Mouse (Mus musculus): ENCODE results near the gene Phf3. TPM values are rescaled to one million over a fixed set of nuclear protein-coding genes. Genes with fewer than 3 reads are reported as not detected.
A peak's percentile ranks its signal among the peaks of the same experiment; 100 is the strongest.

Phf3 gene
- polyA plus RNA-seq, 1 experiment from 2014 or later = 28.2 TPM

- DNase-seq (ENCODE audit: low spot score) = no peak
- 52% methylated on average over 10 of the region's 10 CpGs for WGBS
- no peak for TF ChIP-seq CTCF (IDR thresholded peaks at IDR 0.05)
- TF ChIP-seq EP300 (IDR thresholded peaks at IDR 0.05) = no peak
- H3K36me3 ChIP-seq (ENCODE audit: insufficient read depth, low read length) = peaks cover 60% of the 10 kb centered on the region
- ATAC-seq = peak; percentile 25; the same call in 1 of the 2 replicates
- H3K27me3 ChIP-seq (replicated peaks; ENCODE audit: insufficient read depth, low read length) = no peaks in the 10 kb centered on the region
- H3K9ac ChIP-seq (replicated peaks; ENCODE audit: low read depth) = no peak overlapping the region
- H3K4me3 ChIP-seq (ENCODE audit: low read depth, low read length) = no peak overlapping the region
- no peaks in the 10 kb centered on the region for H3K9me3 ChIP-seq (ENCODE audit: low read length)
- no peak overlapping the region for H3K4me2 ChIP-seq (replicated peaks; ENCODE audit: low read depth, low read length)
- H3K27ac ChIP-seq (ENCODE audit: low read length) = no peak overlapping the region
- H3K4me1 ChIP-seq (ENCODE audit: insufficient read depth, low read depth, low read length) = no peaks in the 10 kb centered on the region
Observed at GRCm38 (mm10) chr1:30808101-30808699, 65.5 kb downstream of the Phf3 start.

- H3K4me1 ChIP-seq (ENCODE audit: insufficient read depth, low read depth, low read length) = no peaks in the 10 kb centered on the region
- H3K27ac ChIP-seq (ENCODE audit: low read length) = no peak overlapping the region
- no peak overlapping the region for H3K9ac ChIP-seq (replicated peaks; ENCODE audit: low read depth)
- WGBS = 83% methylated on average over 11 of the region's 11 CpGs
- no peaks in the 10 kb centered on the region for H3K9me3 ChIP-seq (ENCODE audit: low read length)
- peaks cover 45% of the 10 kb centered on the region for H3K36me3 ChIP-seq (ENCODE audit: insufficient read depth, low read length)
- DNase-seq (ENCODE audit: low spot score) (no peak), ATAC-seq (no peak)
- H3K27me3 ChIP-seq (replicated peaks; ENCODE audit: insufficient read depth, low read length) = no peaks in the 10 kb centered on the region
- H3K4me3 ChIP-seq (ENCODE audit: low read depth, low read length) = no peak overlapping the region
- TF ChIP-seq EP300 (IDR thresholded peaks at IDR 0.05) (no peak), CTCF (IDR thresholded peaks at IDR 0.05) (no peak)
- H3K4me2 ChIP-seq (replicated peaks; ENCODE audit: low read depth, low read length) = no peak overlapping the region
Observed at GRCm38 (mm10) chr1:30805688-30806285, 67.9 kb downstream of the Phf3 start.

GRCm38 (mm10) chr1:30804919-30805318 lies 68.8 kb downstream of the Phf3 start:
- WGBS = 98% methylated on average over 7 of the region's 7 CpGs
- H3K27ac ChIP-seq (ENCODE audit: low read length) = no peak overlapping the region

GRCm38 (mm10) chr1:30801911-30802310 lies 71.8 kb downstream of the Phf3 start:
- no peaks in the 10 kb centered on the region for H3K4me1 ChIP-seq (ENCODE audit: insufficient read depth, low read depth, low read length)
- no peaks in the 10 kb centered on the region for H3K9me3 ChIP-seq (ENCODE audit: low read length)
- H3K4me2 ChIP-seq (replicated peaks; ENCODE audit: low read depth, low read length) = no peak overlapping the region
- TF ChIP-seq EP300 (IDR thresholded peaks at IDR 0.05) (no peak), CTCF (IDR thresholded peaks at IDR 0.05) (no peak)
- no peak overlapping the region for H3K4me3 ChIP-seq (ENCODE audit: low read depth, low read length)
- peaks cover 25% of the 10 kb centered on the region for H3K36me3 ChIP-seq (ENCODE audit: insufficient read depth, low read length)
- ATAC-seq (no peak), DNase-seq (ENCODE audit: low spot score) (no peak)
- no peak overlapping the region for H3K27ac ChIP-seq (ENCODE audit: low read length)
- no peak overlapping the region for H3K9ac ChIP-seq (replicated peaks; ENCODE audit: low read depth)
- WGBS = 95% methylated on average over 8 of the region's 8 CpGs
- no peaks in the 10 kb centered on the region for H3K27me3 ChIP-seq (replicated peaks; ENCODE audit: insufficient read depth, low read length)

More at GRCm38 (mm10) chr1:30804919-30805318, 68.8 kb downstream of the Phf3 start:
- no peak overlapping the region for H3K4me2 ChIP-seq (replicated peaks; ENCODE audit: low read depth, low read length)
- DNase-seq (ENCODE audit: low spot score) (no peak), ATAC-seq (no peak)
- H3K9me3 ChIP-seq (ENCODE audit: low read length) = no peaks in the 10 kb centered on the region
- H3K4me1 ChIP-seq (ENCODE audit: insufficient read depth, low read depth, low read length) = no peaks in the 10 kb centered on the region
- H3K27me3 ChIP-seq (replicated peaks; ENCODE audit: insufficient read depth, low read length) = no peaks in the 10 kb centered on the region
- H3K36me3 ChIP-seq (ENCODE audit: insufficient read depth, low read length) = peaks cover 37% of the 10 kb centered on the region
- H3K4me3 ChIP-seq (ENCODE audit: low read depth, low read length) = no peak overlapping the region
- TF ChIP-seq CTCF (IDR thresholded peaks at IDR 0.05) = no peak
- TF ChIP-seq EP300 (IDR thresholded peaks at IDR 0.05) = no peak
- H3K9ac ChIP-seq (replicated peaks; ENCODE audit: low read depth) = no peak overlapping the region

- TF ChIP-seq EP300 (IDR thresholded peaks at IDR 0.05) = no peak
- TF ChIP-seq CTCF (IDR thresholded peaks at IDR 0.05) = no peak
- ATAC-seq = no peak
- peaks cover 9% of the 10 kb centered on the region; the same call in 1 of the 2 replicates for H3K36me3 ChIP-seq (ENCODE audit: insufficient read depth, low read length)
- DNase-seq (ENCODE audit: low spot score) = no peak
- H3K27ac ChIP-seq (ENCODE audit: low read length) = no peak overlapping the region
- H3K4me1 ChIP-seq (ENCODE audit: insufficient read depth, low read depth, low read length) = no peaks in the 10 kb centered on the region
- H3K4me3 ChIP-seq (ENCODE audit: low read depth, low read length) = no peak overlapping the region
- H3K4me2 ChIP-seq (replicated peaks; ENCODE audit: low read depth, low read length) = no peak overlapping the region
- H3K9me3 ChIP-seq (ENCODE audit: low read length) = no peaks in the 10 kb centered on the region
- 54% methylated on average over 6 of the region's 6 CpGs for WGBS
- no peak overlapping the region for H3K9ac ChIP-seq (replicated peaks; ENCODE audit: low read depth)
- no peaks in the 10 kb centered on the region for H3K27me3 ChIP-seq (replicated peaks; ENCODE audit: insufficient read depth, low read length)
Observed at GRCm38 (mm10) chr1:30799277-30799834, 74.4 kb downstream of the Phf3 start.

- Histone ChIP-seq H3K9me3 (ENCODE audit: low read length) (no peaks in the 10 kb centered on the region), H3K27me3 (replicated peaks; ENCODE audit: insufficient read depth, low read length) (no peaks in the 10 kb centered on the region), H3K4me2 (replicated peaks; ENCODE audit: low read depth, low read length) (no peak overlapping the region), H3K9ac (replicated peaks; ENCODE audit: low read depth) (no peak overlapping the region), H3K27ac (ENCODE audit: low read length) (no peak overlapping the region), H3K4me3 (ENCODE audit: low read depth, low read length) (no peak overlapping the region), H3K36me3 (ENCODE audit: insufficient read depth, low read length) (no peaks in the 10 kb centered on the region), H3K4me1 (ENCODE audit: insufficient read depth, low read depth, low read length) (no peaks in the 10 kb centered on the region)
- TF ChIP-seq EP300 (IDR thresholded peaks at IDR 0.05) (no peak), CTCF (IDR thresholded peaks at IDR 0.05) (no peak)
- 55% methylated on average over 5 of the region's 5 CpGs for WGBS
- no peak for DNase-seq (ENCODE audit: low spot score)
- no peak for ATAC-seq
Observed at GRCm38 (mm10) chr1:30794606-30795005, 79.1 kb downstream of the Phf3 start.

Data from lung, postnatal 0 days (tissue).